Mouse (Mus musculus) macrophage (primary cell): Measurements from ENCODE around the gene Dclre1a. TPM values are rescaled to one million over a fixed set of nuclear protein-coding genes. Genes with fewer than 3 reads are reported as not detected.
"Not testable (repeated sequence)": the region's sequence is repeated elsewhere in the genome, so short reads cannot be mapped to it uniquely, and the experiment has no call there.

Source experiments
- H3K27ac ChIP-seq: fragments of 350-480 bp; formaldehyde crosslinking; 2 replicates; pipeline ENCODE4 v1.9.0; 2021
- H3K36me3 ChIP-seq: fragments of 350-480 bp; formaldehyde crosslinking; 2 replicates; pipeline ENCODE4 v1.9.0; 2021; ENCODE audit errors: inconsistent target
- H3K4me3 ChIP-seq: fragments of 350-480 bp; formaldehyde crosslinking; 2 replicates; pipeline ENCODE4 v1.9.0; 2021; ENCODE audit errors: inconsistent target
- H3K79me2 ChIP-seq: fragments of 350-480 bp; formaldehyde crosslinking; 2 replicates; pipeline ENCODE4 v1.9.0; 2021; ENCODE audit errors: inconsistent target
- WGBS: methylation state at CpG from one replicate; pipeline ENCODE4 v1.1.7; 2026; ENCODE audit warnings: inconsistent platforms; ENCODE audit not compliant: missing documents; 5-methylcytosine and 5-hydroxymethylcytosine counted together
- polyA plus RNA-seq: library from polyadenylated mRNA; stranded (reverse); fragments of 250-400 nt; gene quantifications from 3 replicates; pipeline ENCODE4 v1.2.4, GENCODE M21; 2018; ENCODE audit warnings: inconsistent platforms

The Dclre1a gene
- polyA plus RNA-seq, 1 experiment from 2014 or later: 18.5 TPM

DNA sequence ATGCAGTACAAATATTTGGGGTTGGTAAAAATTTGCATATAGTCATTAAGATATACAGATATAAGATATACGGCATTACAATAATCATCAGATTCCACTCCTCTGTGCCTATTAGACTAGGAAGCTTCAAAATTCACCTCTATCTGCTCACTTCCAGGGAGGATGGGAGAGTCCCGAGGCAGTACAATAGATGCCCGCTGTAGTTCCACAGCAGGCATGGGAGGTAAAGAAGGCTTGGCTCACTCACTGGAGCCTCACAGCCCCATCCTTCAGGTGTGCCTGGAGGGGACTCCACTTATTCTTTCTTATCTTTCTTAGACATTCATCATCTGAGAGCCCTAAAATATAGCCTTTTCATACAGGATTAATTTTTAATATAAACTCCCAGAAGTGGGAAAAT lies 13.7 kb downstream of the Dclre1a start:
- 100% methylated on average over 3 of the region's 3 CpGs for WGBS
- peaks cover 28% of the 10 kb centered on the region; the same call in 1 of the 2 replicates for H3K36me3 ChIP-seq
- no peak overlapping the region for H3K4me3 ChIP-seq
- H3K27ac ChIP-seq: no peak overlapping the region
- no peaks in the 10 kb centered on the region for H3K79me2 ChIP-seq

GRCm38 (mm10) chr19:56533291-56534071 lies 14.5 kb downstream of the Dclre1a start:
- Histone ChIP-seq H3K79me2 (no peaks in the 10 kb centered on the region), H3K4me3 (no peak overlapping the region), H3K27ac (no peak overlapping the region), H3K36me3 (peaks cover 21% of the 10 kb centered on the region; the same call in 1 of the 2 replicates)
- 91% methylated on average over 14 of the region's 14 CpGs for WGBS

GRCm38 (mm10) chr19:56531251-56531650 lies 16.8 kb downstream of the Dclre1a start:
- WGBS: 94% methylated on average over 10 of the region's 12 CpGs
- H3K79me2 ChIP-seq: no peaks in the 10 kb centered on the region
- H3K36me3 ChIP-seq: peaks cover 4% of the 10 kb centered on the region; the same call in 1 of the 2 replicates
- H3K27ac ChIP-seq: no peak overlapping the region
- H3K4me3 ChIP-seq: no peak overlapping the region

- no CpG with 5 or more reads among the region's 11 CpGs for WGBS
- not testable (repeated sequence) for H3K27ac ChIP-seq, H3K4me3 ChIP-seq, H3K36me3 ChIP-seq, H3K79me2 ChIP-seq
Measured at GRCm38 (mm10) chr19:56530529-56530928, 17.5 kb downstream of the Dclre1a start.

- H3K36me3 ChIP-seq, H3K4me3 ChIP-seq, H3K27ac ChIP-seq, H3K79me2 ChIP-seq: not testable (repeated sequence)
- no CpG with 5 or more reads among the region's 7 CpGs for WGBS
Measured at GRCm38 (mm10) chr19:56519408-56519807, 28.6 kb downstream of the Dclre1a start.

DNA sequence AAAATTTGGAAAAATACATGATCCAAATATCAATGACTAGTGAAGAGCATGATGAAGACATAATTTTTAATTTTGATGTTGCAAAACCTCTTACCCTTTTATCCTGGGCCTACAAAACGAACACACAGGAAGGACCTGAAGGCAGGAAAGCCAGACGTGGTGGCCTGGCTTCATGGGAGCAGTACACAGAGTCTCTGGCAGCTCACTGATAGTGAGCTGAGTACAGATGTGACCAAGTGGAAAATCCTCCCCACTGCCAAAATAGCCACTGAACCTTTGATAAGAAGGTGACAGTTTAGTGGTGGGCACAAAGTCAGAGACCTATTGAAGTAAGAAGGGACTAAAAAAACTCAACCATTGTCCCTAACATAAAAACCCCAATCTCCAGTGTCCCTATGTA lies 34.5 kb downstream of the Dclre1a start:
- no CpG with 5 or more reads among the region's 2 CpGs for WGBS
- H3K4me3 ChIP-seq, H3K79me2 ChIP-seq, H3K36me3 ChIP-seq, H3K27ac ChIP-seq: not testable (repeated sequence)

DNA sequence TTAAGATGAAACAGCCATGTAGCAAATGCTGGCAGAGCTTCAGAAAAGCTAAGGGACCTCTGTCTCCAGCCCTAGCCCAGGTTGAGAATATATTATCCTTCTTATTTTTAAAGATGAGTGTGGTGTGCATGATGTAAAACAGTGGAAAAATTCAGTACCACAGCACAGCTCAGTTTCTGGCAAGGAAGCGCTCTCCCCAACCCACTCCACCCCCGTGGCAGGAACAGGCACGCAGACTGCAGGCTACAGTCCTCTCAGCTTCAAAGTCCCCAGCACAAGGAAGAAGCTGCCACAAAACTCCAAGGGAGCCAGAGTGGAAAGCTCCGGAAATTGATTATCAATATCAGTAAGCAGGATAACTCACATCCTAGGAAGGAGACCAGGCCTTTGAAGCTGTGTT lies 36.8 kb downstream of the Dclre1a start:
- H3K36me3 ChIP-seq, H3K27ac ChIP-seq, H3K4me3 ChIP-seq, H3K79me2 ChIP-seq: not testable (repeated sequence)
- WGBS: no CpG with 5 or more reads among the region's 4 CpGs

DNA sequence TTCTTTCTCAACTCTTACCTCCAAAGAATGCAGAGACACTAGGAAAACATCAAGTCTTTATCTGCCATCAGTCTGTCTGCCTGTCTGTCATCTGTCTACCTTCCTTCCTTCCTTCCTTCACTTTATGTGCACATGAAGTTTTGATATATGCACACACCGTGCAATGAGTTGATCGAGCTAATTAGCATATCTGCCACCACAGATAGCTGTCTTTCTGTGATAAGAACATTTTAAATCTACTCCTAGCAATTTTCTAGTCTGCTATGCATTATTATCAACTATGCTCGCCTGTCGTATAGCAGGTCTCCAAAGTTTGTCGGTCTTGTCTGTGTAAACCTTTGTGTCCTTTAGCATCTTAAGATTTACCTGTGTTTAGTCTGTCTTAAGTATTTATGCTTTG lies 44.5 kb downstream of the Dclre1a start:
- no CpG with 5 or more reads among the region's 5 CpGs for WGBS
- H3K36me3 ChIP-seq, H3K27ac ChIP-seq, H3K4me3 ChIP-seq, H3K79me2 ChIP-seq: not testable (repeated sequence)

GRCm38 (mm10) chr19:56503069-56503468 lies 45.0 kb downstream of the Dclre1a start:
- not testable (repeated sequence) for H3K79me2 ChIP-seq, H3K36me3 ChIP-seq, H3K27ac ChIP-seq, H3K4me3 ChIP-seq
- no CpG with 5 or more reads among the region's 5 CpGs for WGBS

- WGBS: no CpG with 5 or more reads among the region's 2 CpGs
- not testable (repeated sequence) for H3K79me2 ChIP-seq, H3K27ac ChIP-seq, H3K4me3 ChIP-seq, H3K36me3 ChIP-seq
Measured at GRCm38 (mm10) chr19:56494157-56494556, 53.9 kb downstream of the Dclre1a start.

DNA sequence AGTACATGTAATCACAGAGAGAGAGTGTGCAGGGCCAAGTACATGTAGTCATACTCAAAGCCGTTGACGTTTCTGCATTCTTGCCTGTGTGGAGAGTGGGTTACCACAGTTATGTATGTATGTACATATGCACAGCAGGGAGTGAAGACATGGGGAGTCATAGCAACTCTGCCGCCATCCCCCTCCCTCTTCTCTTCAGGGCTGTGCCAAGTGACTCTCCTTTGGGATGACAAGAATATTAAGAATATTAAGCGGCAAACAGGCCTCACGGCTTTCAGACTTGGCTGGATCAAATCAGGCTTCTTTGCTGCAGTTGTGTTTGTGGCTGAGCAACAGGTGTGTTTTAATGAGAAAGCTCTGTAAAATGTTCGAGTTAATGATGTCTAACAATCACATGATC lies 58.4 kb downstream of the Dclre1a start:
- H3K36me3 ChIP-seq: no peaks in the 10 kb centered on the region
- H3K79me2 ChIP-seq: no peaks in the 10 kb centered on the region
- H3K4me3 ChIP-seq: no peak overlapping the region
- no peak overlapping the region for H3K27ac ChIP-seq
- WGBS: 90% methylated on average over 6 of the region's 6 CpGs

DNA sequence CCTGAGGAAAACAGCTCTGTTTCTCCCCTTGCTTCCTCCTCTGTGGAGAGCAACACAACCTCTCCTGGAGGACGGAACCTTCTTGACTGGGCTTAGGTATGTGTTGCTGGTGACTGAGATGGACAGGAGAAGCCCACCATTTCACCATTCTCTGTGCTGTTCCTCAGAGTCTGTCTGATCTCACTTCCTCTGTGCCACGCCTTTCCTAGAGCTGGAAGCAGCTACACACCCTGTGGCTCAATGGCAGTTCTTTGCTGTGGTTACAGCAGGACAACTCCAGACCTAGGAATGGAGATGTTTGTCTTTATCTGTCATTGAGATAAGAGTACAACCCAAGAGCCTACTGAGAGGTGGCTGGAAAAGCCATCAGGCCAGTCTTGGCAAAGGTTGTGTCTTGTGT lies 60.7 kb downstream of the Dclre1a start:
- H3K27ac ChIP-seq: no peak overlapping the region
- H3K36me3 ChIP-seq: no peaks in the 10 kb centered on the region
- H3K4me3 ChIP-seq: no peak overlapping the region
- WGBS: 81% methylated on average over 2 of the region's 2 CpGs
- no peaks in the 10 kb centered on the region for H3K79me2 ChIP-seq

DNA sequence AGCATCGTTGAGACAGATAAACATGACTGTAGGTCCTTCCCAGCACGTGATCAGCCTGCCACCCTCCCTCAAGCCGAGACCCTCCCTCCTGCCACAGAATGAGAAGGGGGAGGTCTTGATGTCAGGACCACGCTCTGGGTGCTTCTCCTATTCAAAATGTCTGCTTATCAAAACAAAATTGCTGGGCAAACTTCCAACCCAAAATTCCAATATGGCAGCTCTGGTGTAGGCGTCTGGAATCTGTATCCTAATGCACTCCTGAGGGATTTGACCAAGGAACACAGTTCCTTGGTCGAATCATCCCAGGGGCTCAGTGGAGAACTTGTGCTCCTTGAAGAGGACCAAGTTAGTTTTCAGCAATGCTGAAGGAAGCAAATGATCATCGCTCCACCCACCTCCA lies 61.1 kb downstream of the Dclre1a start:
- Histone ChIP-seq H3K4me3 (no peak overlapping the region), H3K79me2 (no peaks in the 10 kb centered on the region), H3K27ac (no peak overlapping the region), H3K36me3 (no peaks in the 10 kb centered on the region)
- 94% methylated on average over 7 of the region's 7 CpGs for WGBS

DNA sequence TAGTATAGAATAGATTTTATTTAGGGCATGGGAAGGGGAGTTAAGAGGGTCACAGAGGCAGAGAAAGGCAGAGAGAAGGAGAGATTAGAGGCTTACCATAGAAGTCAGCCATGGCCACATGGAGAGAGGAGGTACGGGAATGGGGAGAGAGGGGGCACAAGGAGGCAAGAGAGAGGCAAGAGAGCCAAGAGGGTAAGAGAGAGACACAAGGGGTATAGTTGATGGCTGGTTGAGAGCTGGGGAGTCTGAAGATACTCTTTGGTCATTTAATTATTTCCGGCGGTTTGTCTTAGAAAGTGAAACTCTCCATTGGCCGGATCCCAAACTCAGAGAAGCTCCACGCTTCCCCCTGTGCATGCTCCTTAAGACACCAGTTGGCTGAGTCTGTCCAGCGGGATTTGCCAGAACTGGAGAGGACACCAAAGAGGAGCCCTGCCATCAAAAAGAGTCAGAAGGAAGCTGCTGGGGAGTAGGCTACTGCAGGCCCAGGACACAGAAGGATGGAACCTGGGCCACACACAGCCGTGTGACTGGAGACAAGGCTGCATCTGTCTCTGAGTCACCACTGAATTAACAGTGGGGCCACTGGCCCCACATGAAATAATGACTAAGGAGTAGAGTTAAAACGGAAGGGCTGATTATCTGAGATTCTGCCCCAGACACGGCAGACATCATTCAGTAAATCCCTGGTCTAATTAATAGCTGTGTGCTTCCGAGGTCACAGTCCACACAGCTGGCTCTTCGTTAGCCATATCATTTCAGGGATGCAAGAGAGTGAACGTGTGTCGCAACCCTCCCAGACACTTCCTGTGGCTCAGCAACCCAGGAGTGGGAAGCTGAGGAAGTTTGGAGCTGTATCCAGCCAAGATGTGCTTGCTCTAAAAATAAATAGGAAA lies 62.4 kb downstream of the Dclre1a start:
- Histone ChIP-seq H3K79me2 (no peaks in the 10 kb centered on the region), H3K27ac (no peak overlapping the region), H3K4me3 (no peak overlapping the region), H3K36me3 (no peaks in the 10 kb centered on the region)
- WGBS: 49% methylated on average over 13 of the region's 13 CpGs
